Mouse (Mus musculus) MEL (cell line): ENCODE results near the gene Yipf2.

Experiments used
- CHD1 ChIP-seq: IDR thresholded peaks from 2 replicates; pipeline ENCODE4 v1.6.1; 2012; ENCODE audit warnings: low read depth, mild to moderate bottlenecking, inconsistent platforms, low read length, improper control_type of control experiment
- EP300 ChIP-seq, 2 experiments: IDR thresholded peaks; 2 replicates each; pipeline ENCODE4 v1.6.1; 2011; ENCODE audit warnings: improper control_type of control experiment in 2 of 2, low read length in 2 of 2, low read depth in 1 of 2, mild to moderate bottlenecking in 1 of 2
- MAFK ChIP-seq: IDR thresholded peaks from 2 replicates; pipeline ENCODE4 v1.6.1; 2011; ENCODE audit warnings: low read depth, mild to moderate bottlenecking, low read length, improper control_type of control experiment, borderline replicate concordance
- POLR2AphosphoS2 ChIP-seq: IDR thresholded peaks from 2 replicates; pipeline ENCODE4 v1.6.1; 2011; ENCODE audit warnings: low read length, improper control_type of control experiment
- ZNF384 ChIP-seq: IDR thresholded peaks from 2 replicates; pipeline ENCODE4 v1.6.1; 2012; ENCODE audit warnings: low read depth, mild to moderate bottlenecking, inconsistent platforms, low read length, improper control_type of control experiment

DNA sequence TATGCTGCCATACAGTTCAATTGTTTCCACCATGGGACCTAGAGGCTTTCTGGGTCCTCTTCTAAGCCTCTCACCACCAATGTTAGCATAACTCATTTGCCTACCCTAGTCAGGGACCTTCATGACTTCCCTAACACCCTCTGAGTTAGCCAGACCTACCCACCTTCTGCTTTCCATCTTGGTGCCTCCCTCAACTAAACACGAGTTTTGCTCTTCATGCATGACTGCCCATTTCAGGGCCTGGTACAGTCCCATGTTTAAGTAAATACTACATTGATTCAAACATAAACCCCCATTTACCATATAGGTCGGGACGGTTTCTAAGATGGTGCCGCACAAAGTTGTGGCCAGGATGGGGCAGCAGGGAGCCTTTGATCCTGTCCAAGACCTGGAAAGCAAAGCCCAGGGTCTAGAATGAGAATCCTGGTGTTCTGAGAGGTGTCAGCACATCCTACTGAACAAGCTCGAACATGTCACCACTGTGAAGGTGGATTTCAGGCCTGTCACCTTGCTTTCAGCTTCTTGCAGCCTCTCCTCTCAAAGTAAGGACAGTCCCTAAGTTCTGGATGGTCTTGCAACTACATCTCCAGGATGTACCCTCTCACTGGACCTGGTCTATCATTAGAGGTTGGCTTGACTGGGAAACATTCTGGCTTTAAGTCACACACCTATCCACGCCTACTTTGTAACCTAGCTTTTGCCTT lies 1.3 kb downstream of the Yipf2 start:
- TF ChIP-seq MAFK (no peak), POLR2AphosphoS2 (no peak), EP300 (IDR thresholded peaks at IDR 0.05; ENCODE audit: low read depth in 1 of 2, low read length in 2 of 2) (no peak), CHD1 (no peak), ZNF384 (no peak)
